Mouse (Mus musculus) intestine, embryonic 16.5 days (tissue): ENCODE measurements at regions not wholly inside any gene's neighbourhood (a gene's known extent, or its start where the extent isn't known, plus 50 kb on each side); places are given as distances from the start of the nearest gene placed in this dataset.

Source experiments
- ATAC-seq: fragments of 200-750 bp; cut with Nextera tagmentation; 2 replicates; pipeline ENCODE4 v1.8.0; 2017; ENCODE audit warnings: moderate TSS enrichment, moderate library complexity
- H3K27ac ChIP-seq: fragments of 300-500 bp; sonication (generic); 2 replicates; pipeline ENCODE4 v1.5.1; 2014; ENCODE audit warnings: mild to moderate bottlenecking, low read length
- H3K27me3 ChIP-seq: fragments of 300-500 bp; sonication (generic); replicated peaks from 2 replicates; pipeline ENCODE4 v1.6.1; 2014; ENCODE audit warnings: low read length, control low read depth, mixed read lengths; ENCODE audit not compliant: control insufficient read depth, insufficient read depth
- H3K36me3 ChIP-seq: fragments of 300-500 bp; sonication (generic); 2 replicates; pipeline ENCODE4 v1.6.1; 2014; ENCODE audit warnings: low read length, control low read depth; ENCODE audit not compliant: control insufficient read depth, insufficient read depth
- H3K4me1 ChIP-seq: fragments of 300-500 bp; sonication (generic); 2 replicates; pipeline ENCODE4 v1.6.1; 2014; ENCODE audit warnings: low read length, control low read depth, mixed read lengths; ENCODE audit not compliant: control insufficient read depth, insufficient read depth
- H3K4me2 ChIP-seq: fragments of 300-500 bp; sonication (generic); 2 replicates; pipeline ENCODE4 v1.6.1; 2014; ENCODE audit warnings: low read depth, low read length, control low read depth
- H3K4me3 ChIP-seq: fragments of 300-500 bp; sonication (generic); 2 replicates; pipeline ENCODE4 v1.5.1; 2014; ENCODE audit warnings: mild to moderate bottlenecking, low read length
- H3K9ac ChIP-seq: fragments of 300-500 bp; sonication (generic); 2 replicates; pipeline ENCODE4 v1.6.1; 2014; ENCODE audit warnings: low read depth, low read length
- H3K9me3 ChIP-seq: fragments of 300-500 bp; sonication (generic); 2 replicates; pipeline ENCODE4 v1.6.1; 2016; ENCODE audit warnings: low read length, control low read depth; ENCODE audit not compliant: control insufficient read depth
- WGBS: fragments of 180-500 bp; shearing (Covaris S2); extraction: QIAGEN DNeasy Blood & Tissue Kit; methylation state at CpG from one replicate; pipeline ENCODE4 v1.1.7; 2014; 5-methylcytosine and 5-hydroxymethylcytosine counted together

DNA sequence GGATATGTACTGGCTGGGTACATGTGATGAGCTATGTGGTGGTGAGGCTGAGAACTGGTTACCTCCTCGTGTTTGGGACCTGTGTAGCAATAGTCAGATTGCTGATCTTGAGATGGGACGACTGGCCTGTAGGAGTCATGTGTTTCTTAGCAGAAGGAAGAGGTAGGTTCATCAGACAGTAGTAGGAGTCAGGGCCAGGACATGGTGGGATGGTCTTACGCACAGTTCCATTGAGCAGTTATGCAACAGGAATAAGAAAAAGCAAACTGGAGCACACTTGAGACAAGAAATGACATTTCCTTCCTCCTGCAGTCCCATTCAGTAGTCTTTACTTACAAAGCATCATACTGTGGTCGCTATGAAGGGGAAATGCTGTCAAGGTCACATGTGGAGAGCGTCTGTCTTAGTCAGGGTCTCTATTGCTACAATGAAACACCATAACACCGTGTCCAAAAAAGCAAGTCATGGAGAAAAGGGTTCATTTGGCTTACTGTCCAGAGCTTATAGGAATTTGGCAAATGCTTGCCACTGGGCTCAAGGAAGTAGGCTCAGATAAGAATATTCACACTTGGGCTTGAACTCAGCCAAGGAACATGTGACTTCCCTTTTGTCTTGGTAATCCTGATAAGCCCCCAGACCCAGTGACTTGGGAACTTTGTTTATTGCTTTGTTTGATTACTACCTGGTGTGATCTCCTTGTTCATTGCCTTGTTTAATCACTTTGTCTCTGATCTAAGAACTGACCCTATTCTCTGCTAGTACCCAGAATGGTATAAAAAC, 72.0 kb downstream of the Tnfaip3 start:
- Histone ChIP-seq H3K4me1 (no peaks in the 10 kb centered on the region), H3K4me3 (no peak overlapping the region), H3K9me3 (no peaks in the 10 kb centered on the region), H3K27ac (no peak overlapping the region), H3K9ac (no peak overlapping the region), H3K36me3 (no peaks in the 10 kb centered on the region), H3K27me3 (no peaks in the 10 kb centered on the region), H3K4me2 (no peak overlapping the region)
- 73% methylated on average over 6 of the region's 6 CpGs for WGBS
- no peak for ATAC-seq

DNA sequence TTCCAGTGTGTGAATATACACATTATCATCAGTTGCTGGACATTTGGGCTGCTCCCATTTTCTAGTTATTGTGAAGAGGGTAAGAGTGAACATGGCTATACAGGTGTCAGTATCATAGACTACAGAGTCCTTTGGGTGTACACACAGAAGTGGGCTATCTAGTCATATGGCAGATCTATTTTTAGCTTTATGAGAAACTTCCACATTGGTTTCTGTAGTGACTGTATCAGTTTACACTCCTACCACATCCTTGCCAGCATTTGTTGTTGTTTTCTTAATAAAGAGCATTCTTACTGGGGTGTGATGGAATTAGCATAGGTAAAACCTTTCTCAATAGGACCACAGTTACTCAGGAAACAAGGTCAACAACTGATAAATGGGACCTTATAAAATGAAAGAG, 68.7 kb downstream of the Tnfaip3 start:
- Histone ChIP-seq H3K4me2 (no peak overlapping the region), H3K27me3 (no peaks in the 10 kb centered on the region), H3K4me3 (no peak overlapping the region), H3K27ac (no peak overlapping the region), H3K9me3 (no peaks in the 10 kb centered on the region), H3K36me3 (no peaks in the 10 kb centered on the region), H3K9ac (no peak overlapping the region), H3K4me1 (no peaks in the 10 kb centered on the region)
- ATAC-seq, result no peak
